14 mouse cellular contexts compared by ENCODE assay signal in the genomic region with DNA sequence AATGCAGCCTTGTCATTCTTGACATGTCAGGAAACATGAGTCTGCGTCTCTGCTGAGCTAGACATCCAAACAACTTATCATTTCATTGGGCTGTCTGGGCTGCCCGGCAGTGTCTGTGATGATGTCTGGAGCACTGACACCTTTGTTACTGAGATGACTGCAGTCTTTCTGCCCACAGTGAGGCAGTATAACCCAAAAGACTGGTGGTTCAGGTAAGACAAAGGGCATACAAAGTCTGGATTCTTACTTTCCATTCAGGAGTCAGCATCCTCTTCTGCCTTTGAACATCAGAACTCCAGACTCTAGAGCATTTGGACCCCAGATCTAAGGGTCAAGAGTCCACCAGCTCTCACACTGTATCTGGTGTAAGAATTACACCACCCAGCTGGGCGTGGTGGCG. TPM values are rescaled to one million over a fixed set of nuclear protein-coding genes. Genes with fewer than 3 reads are reported as not detected.
DNase-seq lines count a peak whose midpoint lies in the region; ATAC-seq and TF ChIP-seq lines count a peak whose summit lies in the region.
"Had no signal": no experiment of that assay in that cellular context is flagged by ENCODE, and none has a peak within 500 bp of the region (broad histone marks: within the 10 kb centered on the region; RNA-seq: fewer than 3 reads in every experiment).

No protein-coding gene starts in this region.

- no peak overlapping the region for H3K4me2 ChIP-seq in heart, postnatal 0 days (ENCODE audit: low read depth, low read length)
- no peak overlapping the region for H3K4me2 ChIP-seq in liver, postnatal 0 days (ENCODE audit: low read depth, low read length)
- H3K4me2 ChIP-seq: embryonic facial prominence, embryonic 13.5 days had no signal

- H3K4me1 ChIP-seq in heart, postnatal 0 days (ENCODE audit: control insufficient read depth, insufficient read depth): no peaks in the 10 kb centered on the region
- no peaks in the 10 kb centered on the region for H3K4me1 ChIP-seq in ES-E14 (ENCODE audit: control insufficient read depth in 2 of 2, insufficient read depth in 2 of 2, low read length in 2 of 2, poor library complexity in 1 of 2)
- no peaks in the 10 kb centered on the region for H3K4me1 ChIP-seq in liver, postnatal 0 days (ENCODE audit: insufficient read depth)
- H3K4me1 ChIP-seq: embryonic facial prominence, embryonic 13.5 days had no signal

- TF ChIP-seq EP300 in heart, postnatal 0 days (IDR thresholded peaks at IDR 0.05; ENCODE audit: low read depth): no peak
- no peak for TF ChIP-seq EP300 in liver, postnatal 0 days (IDR thresholded peaks at IDR 0.05; ENCODE audit: low read depth)

- WGBS in heart, postnatal 0 days: 56% methylated on average over 4 of the region's 4 CpGs
- WGBS in liver, postnatal 0 days (ENCODE audit: insufficient replicate concordance): 65% methylated on average over 4 of the region's 4 CpGs

- ATAC-seq in heart, postnatal 0 days (ENCODE audit: insufficient read depth, low read depth): no peak
- ATAC-seq in liver, postnatal 0 days: peak; percentile 49
- ATAC-seq: midbrain, embryonic 16.5 days had no signal

- no peaks in the 10 kb centered on the region for H3K36me3 ChIP-seq in heart, postnatal 0 days (replicated peaks; ENCODE audit: control insufficient read depth, insufficient read depth, low read length)
- no peaks in the 10 kb centered on the region for H3K36me3 ChIP-seq in ES-E14 (ENCODE audit: control insufficient read depth, insufficient read depth, low read length, poor library complexity, severe bottlenecking)
- H3K36me3 ChIP-seq in liver, postnatal 0 days (replicated peaks; ENCODE audit: insufficient read depth, low read length): no peaks in the 10 kb centered on the region

- no peaks in the 10 kb centered on the region for H3K9me3 ChIP-seq in heart, postnatal 0 days (replicated peaks; ENCODE audit: control insufficient read depth, low read length)
- no peaks in the 10 kb centered on the region for H3K9me3 ChIP-seq in ES-E14 (ENCODE audit: control insufficient read depth, insufficient read depth, low read depth, low read length)
- no peaks in the 10 kb centered on the region for H3K9me3 ChIP-seq in liver, postnatal 0 days (ENCODE audit: low read length)
- H3K9me3 ChIP-seq: embryonic facial prominence, embryonic 13.5 days had no signal

- H3K9ac ChIP-seq in heart, postnatal 0 days (replicated peaks; ENCODE audit: low read depth, low read length): no peak overlapping the region
- no peak overlapping the region for H3K9ac ChIP-seq in ES-E14 (ENCODE audit: insufficient read depth, low read depth, low read length, poor library complexity, severe bottlenecking)
- no peak overlapping the region for H3K9ac ChIP-seq in liver, postnatal 0 days (replicated peaks)
- H3K9ac ChIP-seq: embryonic facial prominence, embryonic 13.5 days had no signal

- peak; percentile 55 for TF ChIP-seq CTCF in heart, postnatal 0 days (IDR thresholded peaks at IDR 0.05; ENCODE audit: low read depth)
- TF ChIP-seq CTCF in liver, postnatal 0 days (IDR thresholded peaks at IDR 0.05; ENCODE audit: low read depth): peak; percentile 64

- H3K27me3 ChIP-seq in heart, postnatal 0 days (ENCODE audit: control insufficient read depth, insufficient read depth, low read length): no peaks in the 10 kb centered on the region
- H3K27me3 ChIP-seq in liver, postnatal 0 days (ENCODE audit: insufficient read depth, low read length): no peaks in the 10 kb centered on the region
- H3K27me3 ChIP-seq: embryonic facial prominence, embryonic 13.5 days had no signal

- intact Hi-C loops in heart, postnatal 25 days (cut with DNase I): loop anchor here (1.0 kb wide), 1 partner anchor 385 kb away; no protein-coding TSS in a partner anchor

- H3K27ac ChIP-seq in heart, postnatal 0 days (ENCODE audit: low read depth): no peak overlapping the region
- no peak overlapping the region for H3K27ac ChIP-seq in ES-E14 (ENCODE audit: insufficient read depth, low read depth, low read length, poor library complexity, severe bottlenecking)
- H3K27ac ChIP-seq in liver, postnatal 0 days (ENCODE audit: low read depth): no peak overlapping the region
- H3K27ac ChIP-seq: embryonic facial prominence, embryonic 13.5 days had no signal

- no peak overlapping the region for H3K4me3 ChIP-seq in heart, postnatal 0 days (ENCODE audit: low read depth, low read length)
- H3K4me3 ChIP-seq in ES-E14 (ENCODE audit: insufficient read depth in 1 of 2, low read depth in 1 of 2, low read length in 2 of 2, poor library complexity in 1 of 2, severe bottlenecking in 1 of 2): no peak overlapping the region
- H3K4me3 ChIP-seq in liver, postnatal 0 days (ENCODE audit: low read depth, low read length): no peak overlapping the region
- H3K4me3 ChIP-seq: embryonic facial prominence, embryonic 13.5 days had no signal

- DNase-seq in heart, postnatal 0 days (ENCODE audit: low spot score): no peak
- DNase-seq in heart, postnatal 25 days (ENCODE audit: low spot score): no peak
- peak; percentile 29 for DNase-seq in 3T3-L1 (ENCODE audit: low read depth, low spot score)
- DNase-seq in ES-E14 (ENCODE audit: low read depth, low spot score): no peak
- peak; percentile 16 for DNase-seq in liver, postnatal 0 days
- DNase-seq in right cerebral cortex, postnatal 14 days: no peak
- DNase-seq in adrenal gland, adult 2 months: no peak
- no peak for DNase-seq in right cerebral cortex, postnatal 4 days
- DNase-seq: right cerebral cortex, adult 18-20 months had no signal

- in situ Hi-C loops in ES-E14 (cut with MboI; ENCODE audit: low sequenced_read_pairs in 2 of 2, unreplicated experiment in 2 of 2): no loop called here

TF ChIP-seq in ES-E14, 5 proteins besides CTCF, POLR2A, EP300 and RAD21:
- TF ChIP-seq ZC3H11A (IDR thresholded peaks at IDR 0.05; ENCODE audit: borderline replicate concordance, low read depth, low read length): 0 out of 2 replicates have a peak, but pooled peaks have one; percentile 4
- TF ChIP-seq MAFK (IDR thresholded peaks at IDR 0.05; ENCODE audit: insufficient read depth, low read depth, low read length): no peak
- no peak for TF ChIP-seq HCFC1 (IDR thresholded peaks at IDR 0.05; ENCODE audit: borderline replicate concordance, insufficient read depth, low read length)
- TF ChIP-seq CHD2 (IDR thresholded peaks at IDR 0.05; ENCODE audit: low read depth, low read length): no peak

RNA-seq across cellular contexts. Expression of a gene that starts 27.5 kb away (rescaled TPM):
- 1.5 TPM in 1 of 2 replicates, not detected in the other for total RNA-seq in heart, postnatal 0 days (2014; rRNA removed; ENCODE audit: low replicate concordance)
- polyA plus RNA-seq in heart, postnatal 0 days (2015; fragmentation: Nextera tagmentation; extraction: Ambion mirVana): 3.1 and 3.5 TPM in 2 replicates
- 1 to 10 TPM; 1.6 to 2.3 TPM for total RNA-seq in heart, postnatal 25 days (2021)
- total RNA-seq in ES-E14 (2012; rRNA removed): 4.0 and 5.6 TPM in 2 replicates
- 3.2 and 4.2 TPM in 2 replicates for polyA plus RNA-seq in liver, postnatal 0 days (2015; fragmentation: Nextera tagmentation; extraction: Ambion mirVana)
- total RNA-seq in adrenal gland, adult 2 months (2021): 10 to 100 TPM in 1 of 2 experiments, 1 to 10 TPM in 1; 6.0 to 12.8 TPM
- polyA plus RNA-seq in adrenal gland, adult 2 months (2012; rRNA removed): 2.2 and 2.5 TPM in 2 replicates

RNA-seq across cellular contexts. Expression of a gene that starts 39.8 kb away (rescaled TPM):
- not detected in 2 replicates for total RNA-seq in heart, postnatal 0 days (2014; rRNA removed; ENCODE audit: low replicate concordance)
- polyA plus RNA-seq in heart, postnatal 0 days (2015; fragmentation: Nextera tagmentation; extraction: Ambion mirVana): not detected in 2 replicates
- total RNA-seq in heart, postnatal 25 days (2021): not detected
- not detected in 2 replicates for total RNA-seq in ES-E14 (2012; rRNA removed)
- polyA plus RNA-seq in liver, postnatal 0 days (2015; fragmentation: Nextera tagmentation; extraction: Ambion mirVana): not detected in 2 replicates
- total RNA-seq in adrenal gland, adult 2 months (2021): not detected
- not detected in 2 replicates for polyA plus RNA-seq in adrenal gland, adult 2 months (2012; rRNA removed)
- polyA plus RNA-seq: embryonic facial prominence, embryonic 13.5 days; heart, embryonic 16.5 days; large intestine, adult 2 months; limb, embryonic 14.5 days; midbrain, embryonic 16.5 days had no signal

RNA-seq across cellular contexts. Expression of a gene that starts 45.6 kb away (rescaled TPM):
- 32.2 and 33.7 TPM in 2 replicates for total RNA-seq in heart, postnatal 0 days (2014; rRNA removed; ENCODE audit: low replicate concordance)
- polyA plus RNA-seq in heart, postnatal 0 days (2015; fragmentation: Nextera tagmentation; extraction: Ambion mirVana): 7.4 TPM in 2 replicates
- 10 to 100 TPM; 25.3 to 30.4 TPM for total RNA-seq in heart, postnatal 25 days (2021)
- total RNA-seq in ES-E14 (2012; rRNA removed): 44.2 and 50.4 TPM in 2 replicates
- polyA plus RNA-seq in liver, postnatal 0 days (2015; fragmentation: Nextera tagmentation; extraction: Ambion mirVana): 4.8 and 5.7 TPM in 2 replicates
- 10 to 100 TPM; 55.7 to 59.7 TPM for total RNA-seq in adrenal gland, adult 2 months (2021)
- 12.3 and 14.0 TPM in 2 replicates for polyA plus RNA-seq in adrenal gland, adult 2 months (2012; rRNA removed)

Comparison
In these comparisons a context has a peak if more than half of its experiments do, and no peak if none do; other contexts are left out.
1. DNase-seq: peak in 3T3-L1 (single experiment) and liver, postnatal 0 days (single experiment); none in heart, postnatal 0 days (single experiment), heart, postnatal 25 days (single experiment), ES-E14 (single experiment), right cerebral cortex, postnatal 14 days (single experiment), adrenal gland, adult 2 months (single experiment) and right cerebral cortex, postnatal 4 days (single experiment).